ENCODE assay signal across 8 mouse cellular contexts in genomic region chr2:181581402-181582120, GRCm38 (mm10). TPM values are rescaled to one million over a fixed set of nuclear protein-coding genes. Genes with fewer than 3 reads are reported as not detected.
A peak's percentile ranks its signal among the peaks of the same experiment; 100 is the strongest.
DNase-seq lines count a peak whose midpoint lies in the region; ATAC-seq and TF ChIP-seq lines count a peak whose summit lies in the region.

No protein-coding gene starts in this region.

- H3K36me3 ChIP-seq in embryonic facial prominence, embryonic 11.5 days (replicated peaks; ENCODE audit: control insufficient read depth, insufficient read depth, low read depth, low read length): peaks cover 10% of the 10 kb centered on the region
- peaks cover 23% of the 10 kb centered on the region for H3K36me3 ChIP-seq in intestine, postnatal 0 days (ENCODE audit: control insufficient read depth, insufficient read depth)

- WGBS in embryonic facial prominence, embryonic 11.5 days: 1% methylated on average over 48 of the region's 49 CpGs
- under 1% methylated on average over 48 of the region's 49 CpGs for WGBS in intestine, postnatal 0 days

- no peaks in the 10 kb centered on the region for H3K9me3 ChIP-seq in embryonic facial prominence, embryonic 11.5 days (replicated peaks; ENCODE audit: control insufficient read depth, low read length)
- H3K9me3 ChIP-seq in intestine, postnatal 0 days (ENCODE audit: control insufficient read depth): no peaks in the 10 kb centered on the region

- peak; percentile 82 for ATAC-seq in embryonic facial prominence, embryonic 11.5 days (replicated peaks; ENCODE audit: insufficient number of reproducible peaks, low FRiP score, low TSS enrichment, low read depth)
- peak; percentile 73 for ATAC-seq in granulocyte monocyte progenitor cell, adult 5-6 weeks (replicated peaks; ENCODE audit: poor library complexity, severe bottlenecking)
- ATAC-seq in intestine, postnatal 0 days: peak; percentile 83

- no peaks in the 10 kb centered on the region for H3K27me3 ChIP-seq in embryonic facial prominence, embryonic 11.5 days (ENCODE audit: control insufficient read depth, insufficient read depth, low read length)
- H3K27me3 ChIP-seq in intestine, postnatal 0 days (replicated peaks; ENCODE audit: control insufficient read depth, insufficient read depth, low read length): no peaks in the 10 kb centered on the region

- peak overlapping the region; percentile 89 for H3K9ac ChIP-seq in embryonic facial prominence, embryonic 11.5 days (replicated peaks; ENCODE audit: low read length)
- H3K9ac ChIP-seq in intestine, postnatal 0 days (ENCODE audit: low read depth, low read length): peak overlapping the region; percentile 83

- TF ChIP-seq CTCF in intestine, postnatal 0 days (IDR thresholded peaks at IDR 0.05; ENCODE audit: low read depth): no peak

- intact Hi-C loops in left cerebral cortex, postnatal 36 days (cut with DNase I): loop anchor here (5.0 kb wide), 1 partner anchor 189 kb away; no protein-coding TSS in a partner anchor

- H3K4me2 ChIP-seq in embryonic facial prominence, embryonic 11.5 days (ENCODE audit: low read depth, low read length): peak overlapping the region; percentile 93
- peak overlapping the region; percentile 90 for H3K4me2 ChIP-seq in intestine, postnatal 0 days (replicated peaks; ENCODE audit: low read depth)

- H3K4me3 ChIP-seq in embryonic facial prominence, embryonic 11.5 days (ENCODE audit: low read depth, low read length): peak overlapping the region; percentile 70
- H3K4me3 ChIP-seq in intestine, postnatal 0 days (ENCODE audit: low read depth, low read length): peak overlapping the region; percentile 86

- peak overlapping the region; percentile 81 for H3K27ac ChIP-seq in embryonic facial prominence, embryonic 11.5 days (replicated peaks; ENCODE audit: low read depth, low read length)
- peak overlapping the region; percentile 97 for H3K27ac ChIP-seq in intestine, postnatal 0 days (ENCODE audit: low read depth, low read length)

- peak; percentile 77 to 86 for DNase-seq in urinary bladder, adult 18-20 months (ENCODE audit: low spot score in 2 of 2)
- no peak for DNase-seq in urinary bladder, postnatal 10 days (ENCODE audit: low spot score)
- peak; percentile 87 for DNase-seq in embryonic facial prominence, embryonic 11.5 days (ENCODE audit: low spot score)
- DNase-seq in left cerebral cortex, postnatal 36 days (ENCODE audit: low spot score in 2 of 2): peak; percentile 88 to 89
- DNase-seq in mesoderm, embryonic 11.5 days (ENCODE audit: low read depth, low spot score): peak; percentile 77
- peak; percentile 73 to 82 for DNase-seq in right cerebral cortex, postnatal 36 days (ENCODE audit: low spot score in 2 of 2)

- no peaks in the 10 kb centered on the region for H3K4me1 ChIP-seq in embryonic facial prominence, embryonic 11.5 days (ENCODE audit: control insufficient read depth, insufficient read depth, low read length)
- H3K4me1 ChIP-seq in intestine, postnatal 0 days (replicated peaks; ENCODE audit: control insufficient read depth, insufficient read depth, low read length): peaks cover 13% of the 10 kb centered on the region; the same call in 1 of the 2 replicates

RNA-seq across cellular contexts. Expression of gene Uckl1, which starts 3.1 kb away (rescaled TPM):
- 33.5 and 38.6 TPM in 2 replicates for polyA plus RNA-seq in embryonic facial prominence, embryonic 11.5 days (2014; fragmentation: Nextera tagmentation; extraction: Ambion mirVana)
- total RNA-seq in granulocyte monocyte progenitor cell, adult 5-6 weeks (2014; fragmentation: Nextera tagmentation): 118 and 128 TPM in 2 replicates
- total RNA-seq in granulocyte monocyte progenitor cell, adult 5-6 weeks (2017): 41.5 and 54.1 TPM in 2 replicates
- polyA plus RNA-seq in intestine, postnatal 0 days (2015; fragmentation: Nextera tagmentation; extraction: Ambion mirVana): 49.4 and 60.2 TPM in 2 replicates
- 10 to 100 TPM; 33.1 to 65.4 TPM for total RNA-seq in left cerebral cortex, postnatal 36 days (2021)

RNA-seq across cellular contexts. Expression of gene Prpf6, which starts 10.1 kb away (rescaled TPM):
- polyA plus RNA-seq in embryonic facial prominence, embryonic 11.5 days (2014; fragmentation: Nextera tagmentation; extraction: Ambion mirVana): 79.0 and 80.3 TPM in 2 replicates
- total RNA-seq in granulocyte monocyte progenitor cell, adult 5-6 weeks (2014; fragmentation: Nextera tagmentation): 30.8 and 35.2 TPM in 2 replicates
- total RNA-seq in granulocyte monocyte progenitor cell, adult 5-6 weeks (2017): 68.8 and 71.6 TPM in 2 replicates
- polyA plus RNA-seq in intestine, postnatal 0 days (2015; fragmentation: Nextera tagmentation; extraction: Ambion mirVana): 30.6 and 33.9 TPM in 2 replicates
- 10 to 100 TPM; 49.8 to 54.4 TPM for total RNA-seq in left cerebral cortex, postnatal 36 days (2021)

RNA-seq across cellular contexts. Expression of gene Zfp512b, which starts 11.0 kb away (rescaled TPM):
- 24.4 and 31.3 TPM in 2 replicates for polyA plus RNA-seq in embryonic facial prominence, embryonic 11.5 days (2014; fragmentation: Nextera tagmentation; extraction: Ambion mirVana)
- total RNA-seq in granulocyte monocyte progenitor cell, adult 5-6 weeks (2014; fragmentation: Nextera tagmentation): 21.1 and 23.5 TPM in 2 replicates
- 11.6 and 15.6 TPM in 2 replicates for total RNA-seq in granulocyte monocyte progenitor cell, adult 5-6 weeks (2017)
- polyA plus RNA-seq in intestine, postnatal 0 days (2015; fragmentation: Nextera tagmentation; extraction: Ambion mirVana): 13.0 and 16.2 TPM in 2 replicates
- 100 to 1,000 TPM in 1 of 2 experiments, 10 to 100 TPM in 1; 70.6 to 105 TPM for total RNA-seq in left cerebral cortex, postnatal 36 days (2021)

RNA-seq across cellular contexts. Expression of gene Samd10, which starts 17.5 kb away (rescaled TPM):
- 22.7 and 30.3 TPM in 2 replicates for polyA plus RNA-seq in embryonic facial prominence, embryonic 11.5 days (2014; fragmentation: Nextera tagmentation; extraction: Ambion mirVana)
- total RNA-seq in granulocyte monocyte progenitor cell, adult 5-6 weeks (2014; fragmentation: Nextera tagmentation): 6.2 and 13.1 TPM in 2 replicates
- 3.2 and 4.5 TPM in 2 replicates for total RNA-seq in granulocyte monocyte progenitor cell, adult 5-6 weeks (2017)
- polyA plus RNA-seq in intestine, postnatal 0 days (2015; fragmentation: Nextera tagmentation; extraction: Ambion mirVana): 18.5 and 18.8 TPM in 2 replicates
- total RNA-seq in left cerebral cortex, postnatal 36 days (2021): 10 to 100 TPM; 19.9 to 20.9 TPM
